Mouse (Mus musculus): ENCODE results near the gene B130006D01Rik. TPM values are rescaled to one million over a fixed set of nuclear protein-coding genes. Genes with fewer than 3 reads are reported as not detected.
A peak's percentile ranks its signal among the peaks of the same experiment; 100 is the strongest.

Gene B130006D01Rik
- polyA plus RNA-seq (2015; fragmentation: Nextera tagmentation; extraction: Ambion mirVana), result 0.26 and 0.41 TPM in 2 replicates

DNA sequence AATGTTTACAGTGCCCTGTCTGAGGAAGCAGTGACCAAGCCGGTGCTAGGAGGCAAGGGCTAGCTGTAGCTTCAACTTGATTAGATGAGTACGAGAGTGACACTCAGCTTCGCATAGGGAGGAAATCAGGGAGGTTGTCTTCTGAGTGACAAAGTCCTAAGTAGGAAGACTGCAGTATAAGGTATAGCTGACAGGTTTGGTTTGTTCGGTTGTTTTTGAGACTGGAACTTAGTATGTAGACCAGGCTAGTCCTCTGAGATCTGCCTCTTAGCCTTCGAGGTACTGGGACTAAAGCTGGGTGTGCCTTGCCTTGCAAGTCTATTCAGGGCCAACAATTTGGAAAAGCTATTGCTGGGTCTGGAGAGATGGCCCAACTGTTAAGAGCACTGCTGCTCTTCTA, at the start of gene B130006D01Rik:
Gene B130006D01Rik (plus strand): TSS at position 301 of the 400 bp plus-strand sequence.
- H3K4me1 ChIP-seq (replicated peaks; ENCODE audit: control insufficient read depth, insufficient read depth, low read length), result peaks cover 6% of the 10 kb centered on the region; the same call in 1 of the 2 replicates
- no peak within 1 kb of the TSS for H3K4me3 ChIP-seq (ENCODE audit: low read depth, low read length)
- no peak for ATAC-seq
- no peaks in the 10 kb centered on the region for H3K36me3 ChIP-seq (ENCODE audit: control insufficient read depth, insufficient read depth)
- no peaks in the 10 kb centered on the region for H3K9me3 ChIP-seq (ENCODE audit: control insufficient read depth)
- no peaks in the 10 kb centered on the region for H3K27me3 ChIP-seq (replicated peaks; ENCODE audit: control insufficient read depth, insufficient read depth, low read length)
- TF ChIP-seq CTCF (IDR thresholded peaks at IDR 0.05; ENCODE audit: low read depth), result no peak
- 85% methylated on average over 5 of the region's 5 CpGs for WGBS
- no peak within 1 kb of the TSS for H3K9ac ChIP-seq (ENCODE audit: low read depth, low read length)
- no peak within 1 kb of the TSS for H3K4me2 ChIP-seq (replicated peaks; ENCODE audit: low read depth)
- no peak within 1 kb of the TSS for H3K27ac ChIP-seq (ENCODE audit: low read depth, low read length)

DNA sequence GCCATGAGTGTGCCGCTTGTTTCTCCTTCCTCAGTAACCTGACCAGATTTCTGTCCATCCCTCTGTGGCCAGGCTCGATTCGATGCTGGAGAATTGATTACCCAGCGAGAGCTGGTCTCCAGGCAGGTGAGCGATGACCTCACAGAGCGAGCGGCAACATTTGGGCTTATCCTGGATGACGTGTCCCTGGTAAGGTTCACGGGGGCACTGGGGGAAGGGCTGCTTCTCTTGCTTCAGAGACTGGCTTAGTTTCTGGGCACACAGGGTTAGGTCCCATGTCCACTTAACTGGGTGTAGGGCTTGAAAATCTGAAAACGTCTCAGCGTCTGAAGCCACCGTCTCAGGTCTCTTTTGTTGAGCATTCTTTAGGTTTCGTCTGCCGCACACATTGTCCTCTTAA, 47.9 kb upstream of the B130006D01Rik start:
- no peaks in the 10 kb centered on the region for H3K9me3 ChIP-seq (ENCODE audit: control insufficient read depth)
- H3K4me3 ChIP-seq (ENCODE audit: low read depth, low read length), result no peak overlapping the region
- H3K4me1 ChIP-seq (replicated peaks; ENCODE audit: control insufficient read depth, insufficient read depth, low read length), result no peaks in the 10 kb centered on the region
- TF ChIP-seq CTCF (IDR thresholded peaks at IDR 0.05; ENCODE audit: low read depth), result no peak
- H3K36me3 ChIP-seq (ENCODE audit: control insufficient read depth, insufficient read depth), result peaks cover 85% of the 10 kb centered on the region
- ATAC-seq, result no peak
- WGBS, result 87% methylated on average over 14 of the region's 14 CpGs
- H3K4me2 ChIP-seq (replicated peaks; ENCODE audit: low read depth), result no peak overlapping the region
- no peak overlapping the region for H3K27ac ChIP-seq (ENCODE audit: low read depth, low read length)
- H3K9ac ChIP-seq (ENCODE audit: low read depth, low read length), result no peak overlapping the region
- H3K27me3 ChIP-seq (replicated peaks; ENCODE audit: control insufficient read depth, insufficient read depth, low read length), result no peaks in the 10 kb centered on the region

GRCm38 (mm10) chr11:95676307-95676706, 47.1 kb upstream of the B130006D01Rik start:
- H3K27ac ChIP-seq (ENCODE audit: low read depth, low read length), result no peak overlapping the region

DNA sequence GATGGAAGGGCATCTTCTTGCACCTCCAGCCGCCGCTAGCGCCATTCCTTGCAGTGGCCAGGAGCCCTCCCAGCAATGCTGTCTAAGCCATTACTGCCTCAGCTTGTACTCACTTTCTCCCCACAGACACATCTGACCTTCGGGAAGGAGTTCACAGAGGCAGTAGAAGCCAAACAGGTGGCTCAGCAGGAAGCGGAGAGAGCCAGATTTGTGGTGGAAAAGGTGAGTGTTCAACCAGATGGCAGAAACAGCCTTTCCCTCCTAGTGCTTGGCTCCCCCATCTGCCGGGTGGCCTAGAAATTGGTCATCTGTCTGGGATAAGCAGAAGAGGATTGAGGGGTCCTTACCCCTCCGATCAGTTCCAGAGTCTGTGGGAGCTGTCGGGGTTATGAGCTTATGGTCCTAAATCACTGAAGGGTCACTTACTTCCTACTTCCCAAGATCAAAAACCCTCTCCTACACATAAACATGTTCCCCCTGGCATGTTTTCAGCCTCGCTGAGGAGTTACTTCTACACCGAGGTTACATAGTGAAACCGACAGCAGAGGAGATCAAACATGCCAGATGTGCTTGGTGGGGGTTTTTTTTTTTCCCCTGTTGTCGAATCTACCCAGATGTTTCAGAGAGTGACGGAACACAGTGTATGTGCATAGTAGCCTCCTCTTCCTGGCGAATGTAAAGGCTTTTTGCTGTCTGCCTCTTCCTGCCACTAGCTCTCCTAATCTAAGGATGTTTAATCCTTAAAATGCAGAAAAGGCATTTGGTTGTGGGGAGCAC, 45.3 kb upstream of the B130006D01Rik start:
- ATAC-seq, result no peak
- Histone ChIP-seq H3K27me3 (replicated peaks; ENCODE audit: control insufficient read depth, insufficient read depth, low read length) (no peaks in the 10 kb centered on the region), H3K9me3 (ENCODE audit: control insufficient read depth) (no peaks in the 10 kb centered on the region), H3K27ac (ENCODE audit: low read depth, low read length) (no peak overlapping the region), H3K9ac (ENCODE audit: low read depth, low read length) (no peak overlapping the region), H3K4me1 (replicated peaks; ENCODE audit: control insufficient read depth, insufficient read depth, low read length) (no peaks in the 10 kb centered on the region), H3K4me3 (ENCODE audit: low read depth, low read length) (no peak overlapping the region), H3K4me2 (replicated peaks; ENCODE audit: low read depth) (no peak overlapping the region), H3K36me3 (ENCODE audit: control insufficient read depth, insufficient read depth) (peaks cover 79% of the 10 kb centered on the region)
- no peak for TF ChIP-seq CTCF (IDR thresholded peaks at IDR 0.05; ENCODE audit: low read depth)
- 84% methylated on average over 14 of the region's 14 CpGs for WGBS

More at GRCm38 (mm10) chr11:95676307-95676706, 47.1 kb upstream of the B130006D01Rik start:
- Histone ChIP-seq H3K9me3 (ENCODE audit: control insufficient read depth) (no peaks in the 10 kb centered on the region), H3K36me3 (ENCODE audit: control insufficient read depth, insufficient read depth) (peaks cover 83% of the 10 kb centered on the region), H3K27me3 (replicated peaks; ENCODE audit: control insufficient read depth, insufficient read depth, low read length) (no peaks in the 10 kb centered on the region), H3K4me1 (replicated peaks; ENCODE audit: control insufficient read depth, insufficient read depth, low read length) (no peaks in the 10 kb centered on the region), H3K4me2 (replicated peaks; ENCODE audit: low read depth) (no peak overlapping the region), H3K4me3 (ENCODE audit: low read depth, low read length) (no peak overlapping the region), H3K9ac (ENCODE audit: low read depth, low read length) (no peak overlapping the region)
- WGBS, result 22% methylated on average over 6 of the region's 6 CpGs
- ATAC-seq, result 0 out of 2 replicates have a peak, but pooled peaks have one; percentile 18
- TF ChIP-seq CTCF (IDR thresholded peaks at IDR 0.05; ENCODE audit: low read depth), result peak; percentile 74

- Histone ChIP-seq H3K9me3 (ENCODE audit: control insufficient read depth) (no peaks in the 10 kb centered on the region), H3K4me2 (replicated peaks; ENCODE audit: low read depth) (no peak overlapping the region), H3K27me3 (replicated peaks; ENCODE audit: control insufficient read depth, insufficient read depth, low read length) (no peaks in the 10 kb centered on the region), H3K27ac (ENCODE audit: low read depth, low read length) (peak overlapping the region; percentile 28; the same call in 1 of the 2 replicates), H3K36me3 (ENCODE audit: control insufficient read depth, insufficient read depth) (peaks cover 46% of the 10 kb centered on the region), H3K4me1 (replicated peaks; ENCODE audit: control insufficient read depth, insufficient read depth, low read length) (no peaks in the 10 kb centered on the region), H3K9ac (ENCODE audit: low read depth, low read length) (no peak overlapping the region), H3K4me3 (ENCODE audit: low read depth, low read length) (no peak overlapping the region)
- TF ChIP-seq CTCF (IDR thresholded peaks at IDR 0.05; ENCODE audit: low read depth), result no peak
- WGBS, result 70% methylated on average over 9 of the region's 9 CpGs
- no peak for ATAC-seq
Measured at GRCm38 (mm10) chr11:95681995-95682601, 41.3 kb upstream of the B130006D01Rik start.

- H3K27ac ChIP-seq (ENCODE audit: low read depth, low read length), result no peak overlapping the region
- peak; percentile 78 for ATAC-seq
- no peak overlapping the region for H3K4me2 ChIP-seq (replicated peaks; ENCODE audit: low read depth)
- H3K9ac ChIP-seq (ENCODE audit: low read depth, low read length), result no peak overlapping the region
- WGBS, result 65% methylated on average over 3 of the region's 3 CpGs
- TF ChIP-seq CTCF (IDR thresholded peaks at IDR 0.05; ENCODE audit: low read depth), result no peak
- no peaks in the 10 kb centered on the region for H3K4me1 ChIP-seq (replicated peaks; ENCODE audit: control insufficient read depth, insufficient read depth, low read length)
- H3K27me3 ChIP-seq (replicated peaks; ENCODE audit: control insufficient read depth, insufficient read depth, low read length), result no peaks in the 10 kb centered on the region
- H3K4me3 ChIP-seq (ENCODE audit: low read depth, low read length), result no peak overlapping the region
- no peaks in the 10 kb centered on the region for H3K9me3 ChIP-seq (ENCODE audit: control insufficient read depth)
- H3K36me3 ChIP-seq (ENCODE audit: control insufficient read depth, insufficient read depth), result peaks cover 37% of the 10 kb centered on the region
Measured at GRCm38 (mm10) chr11:95682946-95683345, 40.4 kb upstream of the B130006D01Rik start.

All from intestine, postnatal 0 days (tissue).